Mouse (Mus musculus): ENCODE measurements around the gene Taf12.

DNA sequence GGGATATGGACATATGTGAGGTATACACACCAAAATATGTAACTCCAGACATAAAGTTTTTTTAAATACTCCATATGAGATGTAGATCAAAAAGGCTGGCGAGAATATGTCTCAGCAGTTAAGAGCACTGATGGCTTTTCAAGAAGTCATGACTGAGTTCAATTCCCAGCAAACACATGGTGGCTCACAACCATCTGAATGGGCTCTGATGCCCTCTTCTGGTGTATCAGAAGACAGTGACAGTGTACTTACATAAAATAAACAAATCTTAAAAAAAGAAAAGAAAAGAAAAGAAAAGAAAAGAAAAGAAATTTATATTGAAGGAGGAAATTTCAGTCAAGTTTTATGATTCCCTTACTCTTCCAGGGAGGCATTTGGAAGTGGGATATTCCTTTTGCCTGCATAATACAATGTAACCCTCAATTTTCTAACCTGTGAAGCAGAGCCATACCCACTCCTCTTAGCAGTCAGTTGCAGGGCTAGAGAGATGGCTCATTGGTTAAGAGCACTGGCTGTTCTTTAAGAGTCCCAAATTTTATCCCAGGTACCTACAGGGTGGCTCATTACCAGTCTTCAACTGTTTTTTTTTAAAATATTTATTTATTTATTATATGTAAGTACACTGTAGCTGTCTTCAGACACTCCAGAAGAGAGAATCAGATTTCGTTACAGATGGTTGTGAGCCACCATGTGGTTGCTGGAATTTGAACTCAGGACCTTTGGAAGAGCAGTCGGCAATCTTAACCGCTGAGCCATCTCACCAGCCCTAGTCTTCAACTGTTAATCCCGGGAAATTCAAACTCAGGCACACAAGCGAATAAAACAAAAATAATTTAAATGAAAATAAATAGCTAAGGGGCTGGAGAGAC, 5.1 kb upstream of the Taf12 start:
- peak; percentile 67 for TF ChIP-seq CTCF (IDR thresholded peaks at IDR 0.05; ENCODE audit: low read depth)
- no peak for TF ChIP-seq EP300 (IDR thresholded peaks at IDR 0.05; ENCODE audit: low read depth)

All from liver, postnatal 0 days (tissue).